Mouse (Mus musculus) embryo, embryonic 10.5 days (tissue): Measurements from ENCODE around the gene Taldo1.
"Not testable (repeated sequence)": the region's sequence is repeated elsewhere in the genome, so short reads cannot be mapped to it uniquely, and the experiment has no call there.

Experiments used
- DNase-seq: peaks from one replicate; pipeline ENCODE4 v3.0.0-alpha.2; 2015; ENCODE audit warnings: low spot score

Taldo1 gene

GRCm38 (mm10) chr7:141387807-141388486 is 4.1 kb upstream of the Taldo1 start:
- DNase-seq = no peak

- DNase-seq = no peak
Measured at GRCm38 (mm10) chr7:141388487-141389109, 3.4 kb upstream of the Taldo1 start.

GRCm38 (mm10) chr7:141390326-141391259 is 1.4 kb upstream of the Taldo1 start:
- no peak for DNase-seq

DNA sequence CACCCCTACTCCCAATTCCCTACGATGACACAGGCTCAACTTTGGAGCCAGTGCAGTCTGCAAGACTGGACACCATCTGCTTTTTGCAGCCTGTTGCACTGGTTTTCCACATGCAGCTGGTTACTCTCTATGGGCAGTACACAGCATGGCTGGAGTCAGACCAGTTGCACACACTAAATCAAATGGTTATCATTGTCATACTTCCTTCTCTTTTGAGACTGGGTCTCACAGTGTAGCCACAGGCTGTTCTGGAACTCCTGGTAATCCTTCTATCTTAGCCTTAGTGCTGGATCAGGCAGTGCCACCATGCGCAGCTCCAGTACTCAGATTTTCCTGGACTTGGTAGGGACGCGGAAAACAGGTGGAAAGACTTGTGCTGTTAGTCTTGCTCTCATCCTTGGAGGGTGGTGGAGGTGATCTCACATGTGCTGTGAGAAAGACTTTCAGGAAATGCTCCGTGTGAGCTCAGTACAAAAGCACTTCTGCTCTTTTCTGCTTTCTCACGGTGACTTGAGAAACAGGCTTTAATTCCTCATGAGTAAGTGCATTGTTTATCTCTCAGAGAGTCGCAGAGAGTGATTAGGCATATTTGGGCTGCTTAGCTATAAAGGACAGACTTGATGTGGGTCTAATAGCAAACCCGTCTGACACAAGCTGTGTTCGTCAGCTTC is 688 bp downstream of the Taldo1 start:
- DNase-seq = no peak

DNA sequence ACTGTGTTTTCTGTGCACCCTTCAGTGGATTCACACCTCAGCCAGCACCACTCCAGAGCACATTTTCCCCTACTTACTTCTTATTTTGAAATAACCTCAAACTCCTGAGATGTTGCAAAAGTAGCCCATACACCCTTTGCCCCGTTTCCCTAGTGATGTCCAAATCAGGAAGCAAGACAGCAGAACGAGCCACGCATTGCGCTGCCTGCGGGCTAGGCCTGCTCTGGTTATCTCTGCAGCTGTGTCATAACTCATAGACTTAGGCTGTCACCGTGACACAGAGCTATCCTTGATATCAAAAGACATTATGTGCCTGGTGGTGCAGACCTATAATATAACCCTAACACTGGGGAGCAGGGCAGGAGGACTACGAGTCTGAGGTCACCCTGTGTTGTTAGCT is 2.2 kb downstream of the Taldo1 start:
- DNase-seq = no peak

DNA sequence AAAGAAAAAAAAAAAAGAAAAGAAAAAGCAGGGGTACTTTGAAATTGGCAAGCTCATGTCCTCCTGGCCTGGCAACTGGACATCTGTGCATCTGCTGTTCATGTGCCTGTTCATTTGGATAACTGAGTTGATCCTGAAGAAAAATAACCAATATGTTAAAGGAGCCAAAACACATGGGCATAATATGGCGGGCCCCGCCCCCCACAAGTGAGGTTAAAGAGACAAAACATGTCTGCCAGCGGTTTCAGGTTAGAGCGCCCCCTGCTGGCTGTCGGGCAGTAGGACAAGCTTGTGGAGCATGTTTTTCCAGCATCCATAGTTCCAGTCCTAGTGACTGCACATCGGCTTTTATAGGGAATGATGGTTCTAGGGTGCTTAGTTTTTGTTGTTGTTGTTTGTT is 2.8 kb downstream of the Taldo1 start:
- peak; percentile 85 for DNase-seq

DNA sequence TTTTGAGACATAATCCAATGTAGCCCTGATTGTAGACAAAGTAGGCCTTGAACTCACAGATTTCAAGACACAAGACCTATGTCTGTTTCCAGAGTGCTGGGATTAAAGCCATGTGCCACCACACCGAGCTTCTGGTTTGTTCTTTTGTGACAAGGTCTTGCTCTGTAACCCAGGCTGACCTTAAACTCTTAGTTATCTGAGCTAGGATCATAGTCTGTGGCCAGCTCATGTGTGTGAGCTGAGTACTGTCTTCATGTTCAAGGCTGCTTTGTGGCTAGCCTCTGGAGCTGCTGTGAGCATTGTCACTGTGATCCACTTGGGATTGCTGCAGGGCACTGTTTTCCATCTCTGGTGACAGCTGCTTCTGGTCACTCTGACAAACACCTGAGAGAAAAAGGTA is 3.3 kb downstream of the Taldo1 start:
- DNase-seq = no peak

DNA sequence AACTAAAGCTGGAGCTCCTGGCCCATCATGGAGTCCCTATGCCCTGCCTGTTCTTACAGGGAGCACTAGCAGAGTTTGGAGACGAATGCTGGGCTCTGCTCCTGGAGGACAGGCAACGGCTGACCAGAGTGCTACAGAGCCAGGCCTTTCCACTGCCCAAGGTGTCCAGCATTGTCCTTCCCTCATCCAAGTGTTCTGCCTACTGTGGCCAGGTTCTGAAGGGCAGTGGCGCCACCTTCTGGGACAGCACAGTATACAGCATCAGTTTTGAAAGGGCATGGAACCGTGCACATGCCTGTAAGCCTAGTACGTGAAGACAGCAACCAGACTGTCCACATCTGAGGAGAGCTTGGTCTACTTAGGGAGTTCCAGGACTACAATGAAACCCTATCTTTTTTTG is 11.3 kb downstream of the Taldo1 start:
- peak; percentile 70 for DNase-seq

DNA sequence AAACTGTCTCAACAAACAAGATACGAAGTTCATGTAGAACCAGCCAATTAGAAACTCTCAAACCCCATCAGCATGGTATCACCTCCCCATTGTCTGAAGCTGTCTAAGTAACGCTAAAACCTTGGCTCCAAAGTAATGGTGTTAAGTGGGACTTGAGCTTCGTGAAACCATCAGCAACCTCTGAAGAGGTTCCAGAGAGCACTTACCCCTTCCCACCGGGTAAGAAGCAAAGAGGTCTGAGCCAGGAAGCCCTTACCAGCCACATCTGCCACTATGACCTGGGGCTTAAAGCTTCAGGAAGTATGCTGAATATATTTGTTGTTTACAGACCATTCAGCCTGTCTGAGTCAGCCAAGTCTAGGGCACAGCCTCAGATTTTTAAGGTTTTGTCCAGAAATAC is 13.5 kb downstream of the Taldo1 start:
- DNase-seq = no peak

GRCm38 (mm10) chr7:141407670-141408069 is 15.7 kb downstream of the Taldo1 start:
- DNase-seq = not testable (repeated sequence)

DNA sequence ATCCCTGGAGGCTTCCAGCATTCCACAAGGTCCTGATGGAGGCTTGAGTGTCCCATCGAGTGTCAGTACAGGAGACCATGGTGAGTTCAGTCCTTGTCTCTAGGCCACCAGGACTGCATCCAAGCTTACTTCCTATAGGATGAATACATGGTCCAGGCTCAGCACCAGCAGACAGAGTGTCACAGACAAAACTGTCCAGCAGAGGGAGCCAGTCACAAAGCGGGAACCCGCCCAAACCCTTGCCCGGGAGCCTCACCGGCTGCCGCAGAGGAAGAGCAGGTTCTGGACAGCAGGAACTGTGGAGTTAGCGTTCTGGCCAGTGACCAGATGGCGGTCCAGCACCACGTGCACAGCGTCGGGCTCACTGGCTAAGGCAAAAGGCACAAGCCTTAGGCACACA is 16.8 kb downstream of the Taldo1 start:
- peak; percentile 92 for DNase-seq

DNA sequence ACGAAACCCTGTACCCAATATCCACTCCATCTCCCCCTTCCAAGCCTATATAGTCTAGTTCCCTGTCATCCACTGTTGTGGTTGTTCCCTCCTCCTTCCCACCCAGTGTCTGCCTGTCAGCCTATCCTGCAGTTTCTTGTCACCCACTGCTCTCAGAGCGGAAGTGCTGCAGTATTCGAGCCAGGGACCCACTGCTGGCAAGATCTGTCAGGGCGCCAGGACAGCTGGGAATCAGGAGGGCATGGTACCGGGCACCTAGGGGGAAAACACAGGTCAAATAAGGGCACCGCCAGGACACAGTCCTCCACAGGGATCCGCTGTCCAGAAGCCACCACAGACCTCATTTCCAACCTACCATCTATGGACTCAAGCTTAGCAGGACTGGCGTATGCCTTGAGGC is 18.6 kb downstream of the Taldo1 start:
- DNase-seq = no peak

- no peak for DNase-seq
Measured at GRCm38 (mm10) chr7:141411667-141412066, 19.7 kb downstream of the Taldo1 start.

- DNase-seq = peak; percentile 21
Measured at GRCm38 (mm10) chr7:141413331-141413730, 21.3 kb downstream of the Taldo1 start.

GRCm38 (mm10) chr7:141413809-141414584 is 22.0 kb downstream of the Taldo1 start, which contains the start of gene Gatd1:
Gene Gatd1 (minus strand): TSS chr7:141414136.
- DNase-seq = peak; percentile 100

DNA sequence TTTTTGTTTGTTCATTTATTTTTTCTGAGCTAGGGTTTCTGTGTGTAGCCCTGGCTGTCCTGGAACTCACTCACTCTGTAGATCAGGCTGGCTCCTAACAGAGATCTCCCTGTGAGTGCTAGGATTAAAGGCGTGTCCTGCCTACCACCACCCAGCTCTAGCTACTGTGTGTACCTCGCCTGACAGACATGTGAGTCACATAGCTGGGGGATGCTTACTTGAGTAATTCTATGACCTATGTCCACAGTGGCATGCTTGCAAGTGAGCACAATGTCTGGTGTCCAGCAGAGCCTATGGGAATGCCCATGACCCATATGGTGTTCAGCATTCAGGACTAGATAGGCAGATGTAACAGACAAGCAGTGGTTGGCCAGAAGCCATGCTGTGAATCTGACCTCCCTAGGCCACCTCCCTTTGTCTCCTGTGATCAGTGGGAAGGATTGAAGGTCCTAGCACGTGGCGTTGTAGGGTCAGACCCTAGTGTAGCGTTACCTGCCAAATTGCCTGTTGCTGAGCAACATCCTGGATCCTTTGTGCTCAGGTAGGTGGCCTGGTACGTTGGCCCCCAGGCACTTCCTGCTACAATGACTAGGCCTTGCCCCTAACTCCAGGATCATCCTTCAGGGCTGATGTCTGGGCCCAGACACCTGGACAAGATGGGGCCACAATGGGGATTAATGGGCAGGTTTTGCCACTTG is 24.3 kb downstream of the Taldo1 start:
- no peak for DNase-seq

DNA sequence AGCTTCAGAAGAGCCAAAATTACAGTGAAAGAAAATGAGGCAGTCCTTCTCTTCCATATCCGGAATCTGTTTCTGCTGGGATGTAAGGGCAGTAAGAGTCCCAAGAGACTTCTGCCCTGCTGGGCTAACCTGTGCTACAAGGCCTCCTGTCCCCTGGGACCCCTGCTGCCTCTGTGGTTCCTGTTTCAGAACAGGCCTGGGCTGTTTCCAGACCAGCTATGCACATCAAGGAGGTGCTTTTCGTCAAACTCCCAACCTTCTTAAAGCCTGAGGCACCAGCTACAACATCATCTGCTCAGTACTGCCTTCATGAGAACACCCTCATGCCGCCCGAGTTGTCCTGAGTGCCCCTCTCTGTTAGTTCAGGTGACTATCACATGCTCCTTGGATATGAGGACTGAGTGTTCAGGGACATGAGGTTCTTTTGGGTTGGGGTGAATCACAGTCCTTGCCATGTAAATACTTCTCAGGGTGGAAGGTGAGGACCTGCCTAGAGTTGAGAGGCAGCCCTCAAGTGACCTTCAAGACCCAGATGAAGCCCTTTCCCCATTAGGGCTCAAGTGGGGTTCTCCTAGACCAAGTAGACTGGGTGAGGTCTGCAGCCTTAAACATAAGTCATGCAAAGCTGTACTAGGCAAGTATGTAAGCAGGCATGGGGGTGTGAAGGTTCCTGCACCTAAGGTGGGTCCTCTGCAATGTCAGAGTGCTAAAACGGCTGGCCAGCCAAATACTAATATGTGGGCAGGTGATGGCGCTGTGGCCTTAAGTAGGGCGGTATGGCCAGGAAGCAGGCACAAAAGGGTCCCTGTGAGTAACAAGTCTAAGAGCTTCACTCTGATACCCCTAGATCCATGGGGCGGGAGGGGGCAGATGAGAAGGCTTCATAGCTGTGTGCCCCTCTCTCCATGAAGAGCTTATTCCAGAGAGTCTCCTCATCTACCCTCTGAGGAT is 26.0 kb downstream of the Taldo1 start:
- no peak for DNase-seq

GRCm38 (mm10) chr7:141418970-141419369 is 27.0 kb downstream of the Taldo1 start:
- DNase-seq = no peak

DNA sequence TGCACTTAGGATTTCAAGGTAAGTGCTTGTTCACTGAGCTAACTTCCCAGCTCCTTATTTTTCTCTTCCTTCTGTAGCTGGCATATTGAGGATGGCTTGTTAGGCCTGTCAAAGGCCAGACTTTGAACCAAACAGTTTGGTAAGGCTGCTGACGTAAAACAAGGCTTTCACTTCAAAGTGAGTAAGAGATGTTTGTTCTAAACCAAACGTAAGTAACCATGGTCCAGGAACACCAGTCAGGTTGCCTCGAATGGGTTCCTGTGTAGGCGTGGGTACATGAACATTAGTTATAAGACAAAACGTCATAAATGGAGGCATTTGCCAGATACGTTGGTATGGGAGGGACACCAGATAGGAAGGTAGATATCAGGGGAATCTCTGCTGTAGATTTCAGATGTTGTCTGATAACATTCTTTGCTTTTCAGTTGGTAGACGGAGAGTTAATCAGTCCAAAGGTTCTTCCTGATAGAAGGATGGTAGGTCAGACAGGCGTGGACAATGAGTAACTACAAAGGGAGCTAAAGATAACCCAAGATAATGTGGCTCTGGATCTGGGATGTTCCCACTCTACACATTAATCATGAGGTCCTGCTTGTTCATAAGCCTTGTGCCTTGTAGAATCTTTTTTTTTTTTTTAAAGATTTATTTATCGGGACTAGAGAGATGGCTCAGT is 28.2 kb downstream of the Taldo1 start:
- DNase-seq = no peak
